Mouse (Mus musculus): ENCODE results near the gene Dnah10.

Gene Dnah10

DNA sequence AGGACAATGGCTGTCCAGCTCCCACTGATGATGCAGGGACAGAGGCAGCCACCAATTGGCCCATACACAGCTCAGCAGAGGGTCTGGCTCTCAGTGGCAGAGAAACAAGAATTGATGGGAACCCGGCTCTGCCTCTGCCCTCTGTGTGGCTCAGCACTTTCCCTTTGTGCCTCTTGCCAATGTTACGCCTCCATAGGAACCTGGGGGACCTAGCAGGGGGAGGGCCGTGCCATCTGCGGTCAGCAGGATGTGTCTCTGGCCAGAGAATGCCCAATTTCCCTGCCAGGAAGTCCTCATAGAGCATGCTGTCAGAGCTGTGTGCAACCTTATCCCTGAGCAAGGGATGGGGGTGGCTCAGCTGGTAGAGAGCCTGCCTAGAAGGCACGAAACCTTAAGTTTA is 89.9 kb downstream of the Dnah10 start:
- DNase-seq: no peak

DNA sequence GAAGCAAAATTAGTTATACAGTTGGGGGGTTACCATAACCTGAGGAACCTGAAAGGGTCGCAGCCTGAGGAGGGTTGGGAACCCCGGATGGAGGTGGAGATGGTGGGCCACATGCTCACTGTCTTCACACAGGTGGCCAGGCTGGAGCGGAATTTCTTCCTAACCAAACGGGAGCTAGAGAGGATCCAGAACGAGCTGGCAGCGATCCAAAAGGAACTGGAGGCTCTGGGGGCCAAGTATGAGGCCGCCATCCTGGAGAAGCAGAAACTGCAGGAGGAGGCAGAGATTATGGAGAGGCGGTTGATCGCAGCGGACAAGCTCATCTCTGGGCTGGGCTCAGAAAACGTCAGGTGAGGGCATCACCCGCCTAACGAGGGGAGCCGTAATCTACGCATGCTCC is 92.2 kb downstream of the Dnah10 start:
- DNase-seq: no peak

DNA sequence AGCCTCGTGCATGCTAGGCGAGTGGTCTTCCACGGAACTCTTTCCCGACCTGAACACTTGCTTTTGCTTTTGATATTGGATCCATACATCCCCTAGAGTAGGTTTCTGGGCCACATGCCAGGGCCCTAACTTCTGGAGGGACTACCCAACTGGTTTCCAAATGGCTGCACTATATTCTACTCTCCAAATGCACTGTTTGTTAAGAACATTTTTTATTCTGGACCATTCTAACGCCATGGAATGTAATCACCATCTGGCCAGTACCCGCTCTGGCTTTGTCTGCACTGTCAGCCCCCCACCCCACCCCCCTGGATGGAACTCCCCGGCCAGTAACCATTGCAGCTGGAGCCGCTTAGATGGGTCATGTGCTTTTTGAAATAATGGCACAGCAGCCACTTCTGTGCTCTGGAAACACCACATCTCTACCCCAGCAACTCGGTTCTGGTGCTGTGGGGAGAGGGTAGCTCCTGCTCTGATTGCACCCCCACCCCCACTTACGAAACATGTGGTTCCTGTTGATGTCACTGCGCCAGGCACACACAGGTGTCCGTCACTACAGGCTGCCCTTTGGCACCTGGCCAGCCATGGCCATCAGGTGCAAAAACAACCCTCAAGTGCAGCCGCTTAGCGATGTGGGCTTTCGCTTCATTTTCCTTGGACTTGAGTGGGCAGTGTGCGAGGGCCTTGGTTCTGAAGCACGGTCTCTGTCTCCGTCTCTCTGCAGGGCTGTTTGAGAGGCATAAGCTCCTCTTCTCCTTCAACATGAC is 97.4 kb downstream of the Dnah10 start:
- no peak for DNase-seq

DNA sequence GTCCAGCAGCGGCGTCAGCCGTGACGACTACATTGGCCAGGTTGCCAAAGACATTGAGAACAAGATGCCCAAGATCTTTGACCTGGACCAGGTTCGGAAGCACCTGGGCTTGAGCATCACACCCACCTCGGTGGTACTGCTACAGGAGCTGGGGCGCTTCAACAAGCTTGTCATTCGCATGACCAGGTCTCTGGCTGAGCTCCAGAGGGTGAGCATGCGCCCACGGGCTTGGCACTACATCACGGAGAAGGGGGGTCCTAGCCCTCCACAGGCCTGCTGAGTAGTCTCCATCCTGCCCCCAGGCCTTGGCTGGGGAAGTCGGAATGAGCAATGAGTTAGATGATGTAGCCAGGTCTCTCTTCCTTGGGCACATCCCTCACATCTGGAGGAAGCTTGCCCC is 105.4 kb downstream of the Dnah10 start:
- DNase-seq: no peak

DNA sequence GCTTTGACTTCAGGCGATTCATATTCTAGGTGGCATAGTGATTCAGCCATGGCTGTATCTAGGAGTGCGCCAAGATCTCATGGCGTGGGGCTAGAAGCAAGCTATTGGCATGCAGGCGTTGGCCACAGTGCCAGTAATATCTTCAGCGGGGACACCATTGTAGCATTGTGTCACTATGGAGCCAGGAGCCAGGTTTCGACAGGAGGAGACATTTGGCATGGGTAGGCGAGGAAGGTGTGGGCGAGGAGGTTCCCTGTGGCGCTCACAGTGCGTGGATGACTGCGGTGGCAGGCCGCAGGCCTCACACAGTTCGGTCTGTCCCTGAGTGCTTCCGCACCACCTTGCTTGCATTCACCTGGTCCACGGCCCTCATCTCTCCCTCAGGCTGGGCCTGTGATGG is 110.3 kb downstream of the Dnah10 start:
- no peak for DNase-seq

DNA sequence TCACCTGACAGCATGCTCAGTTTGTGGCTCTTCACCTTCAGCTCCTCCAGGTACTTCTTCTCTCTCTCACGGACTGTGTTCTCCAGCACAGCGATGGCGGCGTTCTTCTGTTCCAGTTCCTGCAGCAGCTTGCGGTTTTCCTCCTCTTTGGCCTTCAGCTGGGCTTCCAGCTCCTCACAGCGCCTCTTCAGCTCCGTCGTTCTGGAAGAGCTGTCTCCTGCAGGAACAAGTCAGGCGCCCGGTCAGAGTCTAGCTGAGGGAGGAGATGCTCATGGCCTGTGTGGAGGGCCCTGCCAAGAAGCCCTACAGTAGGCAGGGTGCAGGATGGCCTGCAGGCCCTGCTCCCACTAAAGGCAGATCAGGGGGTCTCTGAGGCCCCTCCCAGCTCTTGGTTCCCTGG is 111.2 kb downstream of the Dnah10 start:
- DNase-seq: no peak

GRCm38 (mm10) chr5:124836621-124837020 is 111.7 kb downstream of the Dnah10 start:
- no peak for DNase-seq

GRCm38 (mm10) chr5:124840202-124840601 is 115.3 kb downstream of the Dnah10 start:
- no peak for DNase-seq

DNA sequence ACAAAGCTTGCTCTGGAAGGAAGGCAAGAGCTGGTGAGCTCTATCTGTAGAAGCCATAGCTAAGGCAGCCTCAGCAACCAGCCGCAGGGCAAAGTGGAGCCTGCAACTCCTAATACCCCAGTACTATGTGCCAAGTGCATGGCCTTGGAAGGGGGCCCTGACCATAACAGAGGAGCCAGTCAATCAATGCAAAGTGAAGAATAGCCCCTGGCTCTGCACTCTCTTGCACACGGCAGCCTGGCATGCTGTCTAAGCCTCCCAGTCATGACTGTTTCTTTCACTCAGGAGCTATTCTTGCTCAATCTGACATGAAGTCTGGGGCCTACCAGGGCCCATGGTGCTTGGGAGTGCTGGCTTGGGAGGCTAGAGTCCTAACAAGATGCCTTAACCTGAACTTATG is 115.8 kb downstream of the Dnah10 start:
- DNase-seq: no peak

DNA sequence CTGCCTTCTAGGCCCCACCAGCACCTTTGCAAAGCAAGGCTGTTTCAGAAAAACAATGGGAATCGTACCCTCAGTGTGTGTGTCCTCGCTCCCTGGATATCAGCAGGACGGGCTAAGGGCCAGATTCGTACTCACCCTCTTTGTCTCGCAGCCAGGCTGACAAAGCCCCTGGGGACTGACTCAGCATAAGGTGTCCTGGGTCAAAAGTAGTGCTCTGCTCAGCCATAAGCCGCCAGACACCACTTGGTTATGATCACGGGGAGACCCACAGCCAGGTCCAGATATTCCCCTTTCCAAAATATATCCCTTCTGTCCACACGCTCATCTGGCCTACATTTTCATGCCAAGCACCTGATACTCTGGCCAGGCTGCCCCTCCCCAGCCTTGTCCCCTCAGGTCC is 118.5 kb downstream of the Dnah10 start:
- DNase-seq: no peak

DNA sequence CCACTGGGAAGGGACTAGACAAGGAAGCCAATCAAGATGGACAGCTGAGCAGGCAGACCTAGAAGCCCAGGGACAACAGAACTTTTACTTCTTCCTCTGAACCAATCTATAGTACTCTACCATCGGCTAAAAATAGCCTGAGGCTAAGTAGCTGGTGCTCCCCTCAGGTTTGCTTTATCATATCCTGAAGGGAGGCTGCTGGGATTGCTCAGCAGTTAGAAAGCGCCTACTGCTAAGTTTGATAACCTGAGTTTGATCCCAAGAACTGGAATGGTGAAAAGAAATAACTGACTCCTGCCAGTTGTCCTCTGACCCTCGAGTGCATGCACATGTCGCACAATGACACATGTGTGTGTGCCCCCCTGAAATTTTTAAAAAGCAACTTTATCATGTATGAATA is 120.0 kb downstream of the Dnah10 start:
- DNase-seq: no peak

DNA sequence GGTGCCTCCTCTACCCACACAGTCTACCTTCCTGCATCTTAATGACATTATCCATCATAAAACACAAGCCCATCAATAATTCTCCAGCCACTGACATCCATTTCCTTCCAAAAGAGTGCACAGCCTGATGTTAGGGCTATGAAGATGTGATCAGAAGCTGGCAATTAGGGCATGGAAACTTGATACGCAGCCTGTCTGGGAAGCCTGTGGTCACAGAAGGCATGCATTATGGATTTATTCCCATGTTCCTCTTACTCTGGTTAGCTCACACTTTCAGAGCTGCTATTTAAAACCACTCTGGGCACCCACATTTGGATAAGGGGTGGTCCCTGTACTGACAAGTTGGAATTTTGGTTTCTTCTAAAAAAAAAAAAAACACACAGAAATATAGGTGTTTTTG is 122.1 kb downstream of the Dnah10 start:
- no peak for DNase-seq

- DNase-seq: no peak
Observed at GRCm38 (mm10) chr5:124848994-124849393, 124.1 kb downstream of the Dnah10 start.

GRCm38 (mm10) chr5:124851572-124851971 is 126.7 kb downstream of the Dnah10 start:
- DNase-seq: no peak

DNA sequence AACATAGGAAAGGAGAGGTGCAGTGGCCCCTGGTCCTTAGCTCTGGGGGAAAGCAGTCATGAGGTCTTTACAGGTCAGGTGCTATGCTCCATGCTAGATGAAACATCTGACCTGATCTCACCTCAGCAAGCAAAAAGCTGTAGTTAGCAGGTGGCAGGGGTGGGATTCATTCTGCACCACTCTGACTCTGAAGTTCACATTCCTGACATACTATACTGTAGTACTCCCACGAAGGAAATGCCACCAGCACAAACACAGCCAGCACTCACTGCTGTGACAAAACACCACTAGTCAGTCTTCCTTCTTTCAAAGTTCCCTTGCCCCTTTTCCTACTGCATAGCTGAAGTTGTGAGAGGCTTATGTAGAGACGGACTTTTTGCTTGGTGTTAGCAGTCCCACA is 127.4 kb downstream of the Dnah10 start:
- no peak for DNase-seq

DNA sequence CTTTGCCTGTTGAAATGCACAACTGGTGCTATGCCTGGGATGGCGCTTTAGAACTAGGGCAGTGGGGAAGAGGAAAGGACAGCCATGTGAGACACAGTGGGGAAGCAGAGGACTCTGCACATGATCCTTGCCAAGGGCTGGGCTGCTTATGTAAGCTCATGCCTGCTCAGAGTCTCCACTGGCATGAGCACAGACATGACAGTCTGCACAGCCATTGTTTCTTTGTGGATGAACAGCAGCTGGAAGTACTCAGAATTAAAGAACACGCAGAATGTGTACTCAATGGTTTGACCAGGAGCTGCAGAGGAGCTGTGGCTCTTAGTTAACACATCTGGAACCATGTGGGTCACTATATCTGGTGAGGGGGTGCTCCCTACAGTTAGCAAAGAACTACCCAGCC is 128.2 kb downstream of the Dnah10 start:
- DNase-seq: peak in 1 of 2 experiments; percentile 12

DNA sequence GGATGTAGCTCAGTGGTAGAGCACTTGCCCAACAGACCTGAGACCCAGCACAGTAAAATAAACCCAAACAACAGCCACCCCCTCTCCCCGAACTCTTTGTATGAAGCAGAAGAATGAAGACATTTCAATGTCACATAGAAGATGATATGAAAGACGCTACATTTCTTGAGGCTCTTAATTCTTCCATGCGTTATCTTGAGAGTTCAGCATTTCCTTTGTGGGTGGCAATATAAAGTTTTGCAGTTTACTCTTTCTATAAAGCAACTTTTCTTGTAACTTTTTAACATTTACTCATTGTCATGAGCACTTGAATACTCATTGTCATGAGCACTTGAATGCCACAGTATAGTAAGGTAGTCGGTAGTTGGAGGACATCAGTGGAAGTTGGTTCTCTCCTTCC is 129.3 kb downstream of the Dnah10 start:
- DNase-seq: no peak

- DNase-seq: peak in 1 of 2 experiments; percentile 23
Observed at GRCm38 (mm10) chr5:124860013-124860412, 135.1 kb downstream of the Dnah10 start.

- DNase-seq: peak in 1 of 2 experiments; percentile 40
Observed at GRCm38 (mm10) chr5:124861463-124861862, 136.6 kb downstream of the Dnah10 start.

DNA sequence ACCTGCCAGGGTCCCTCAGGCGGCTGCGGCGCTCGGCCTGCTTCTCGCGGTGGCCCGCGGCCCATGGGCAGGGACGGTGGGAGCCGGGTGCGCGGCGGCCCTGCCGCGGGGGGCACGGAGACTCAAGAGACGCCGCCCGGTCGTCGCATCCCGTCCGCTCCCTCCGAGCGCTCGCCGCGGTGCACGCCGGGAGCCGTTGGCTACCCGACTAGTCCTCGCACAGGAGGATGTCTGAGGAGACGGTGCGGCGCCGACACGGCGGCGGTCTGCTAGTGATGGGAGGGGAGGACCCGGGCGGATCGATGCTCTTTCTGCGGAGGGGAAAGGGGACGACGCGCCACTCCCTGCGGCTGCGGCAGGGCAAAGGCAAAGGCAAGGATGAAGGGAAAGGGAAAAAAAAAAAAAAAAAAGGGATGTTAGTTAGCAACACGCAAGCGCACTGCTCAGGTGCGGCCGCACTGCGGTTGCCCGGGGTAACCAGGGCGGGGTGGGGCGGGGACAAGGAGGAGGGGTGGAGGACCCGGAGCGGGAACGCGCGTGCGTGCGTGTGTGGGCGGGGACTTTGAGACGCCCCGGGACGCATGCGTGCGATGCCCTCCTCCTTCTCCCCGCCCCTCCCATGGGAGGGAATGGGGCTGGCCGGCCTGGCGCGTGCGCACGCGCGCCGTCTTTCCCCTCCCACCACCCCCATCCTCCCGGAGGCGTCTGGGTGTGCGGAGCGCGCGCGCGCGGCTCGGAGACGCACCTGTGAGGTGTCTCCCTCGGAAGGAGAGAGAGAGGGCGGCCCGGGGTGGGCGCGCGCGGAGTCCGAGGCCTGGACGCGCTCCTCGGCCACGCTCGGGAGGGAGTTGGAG is 137.4 kb downstream of the Dnah10 start, which contains the start of the genes Ccdc92 and Zfp664:
Ccdc92 (minus strand) TSS at position 412 of the 854 bp plus-strand sequence.
Zfp664 (plus strand) TSS at position 679 of the 854 bp plus-strand sequence.
- DNase-seq: peak; percentile 98 to 99

DNA sequence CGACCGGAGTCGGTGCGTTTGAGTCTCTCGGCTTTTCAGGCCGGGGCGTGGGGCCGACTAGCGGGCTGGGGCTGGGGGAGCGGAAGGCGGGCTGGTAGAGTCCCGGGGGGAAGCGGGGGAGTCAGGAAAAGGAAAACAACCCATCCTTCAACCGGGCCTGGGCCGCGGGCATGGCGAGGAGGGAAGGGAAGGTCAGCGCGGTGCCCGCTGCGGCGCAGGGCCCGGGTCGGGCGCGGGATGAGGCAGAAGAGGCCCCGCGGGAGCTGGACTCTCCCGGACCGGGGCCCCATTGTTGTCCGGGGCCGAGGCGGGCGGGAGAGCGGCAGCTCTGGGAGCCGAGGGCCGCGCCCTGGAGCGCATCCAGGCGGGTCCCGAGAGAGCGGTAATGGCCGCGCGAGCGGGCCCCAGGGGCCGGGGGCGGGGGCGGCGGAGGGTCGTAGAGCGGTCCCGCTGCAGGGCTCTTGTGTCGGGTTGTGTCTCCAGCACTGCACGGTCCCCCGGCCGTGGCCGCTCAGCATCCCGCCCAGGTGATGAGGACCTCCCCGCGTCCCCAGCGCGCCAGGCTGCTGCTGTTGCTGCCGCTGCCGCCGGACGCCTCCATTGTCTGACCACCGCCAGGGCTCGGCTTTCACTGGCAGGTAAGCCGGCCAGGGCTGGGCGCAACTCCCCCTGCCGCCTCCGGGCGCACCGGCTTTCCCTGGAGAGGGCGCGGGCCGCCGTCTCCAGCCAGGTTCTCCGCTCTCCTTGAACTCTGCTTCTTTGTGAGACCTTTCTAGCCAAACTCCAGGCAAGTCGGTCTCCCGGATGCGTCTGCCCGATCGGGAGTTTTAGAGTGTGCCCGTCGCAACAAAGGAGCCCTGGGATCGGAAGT is 138.2 kb downstream of the Dnah10 start:
- DNase-seq: peak; percentile 30 to 69

DNA sequence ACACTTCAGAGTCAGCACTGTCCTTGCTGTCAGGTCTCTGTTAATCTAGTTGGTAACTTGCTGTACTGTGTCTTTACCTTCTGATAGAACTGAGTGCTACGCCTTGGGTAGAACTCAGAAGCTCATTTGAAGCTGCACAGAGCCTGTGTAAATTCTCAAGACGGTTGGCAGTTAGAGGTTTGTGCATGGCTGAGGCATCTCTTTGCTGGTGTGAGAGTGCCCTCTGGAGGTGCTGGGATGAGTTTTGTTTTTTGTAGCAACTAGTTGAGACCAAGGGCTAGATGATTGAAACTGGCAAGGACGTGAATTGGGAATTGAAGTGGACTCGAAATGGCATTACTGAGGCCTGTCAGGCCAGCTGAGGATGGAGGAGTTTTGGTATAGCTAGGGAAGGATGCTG is 144.1 kb downstream of the Dnah10 start:
- peak; percentile 61 to 84 for DNase-seq

DNA sequence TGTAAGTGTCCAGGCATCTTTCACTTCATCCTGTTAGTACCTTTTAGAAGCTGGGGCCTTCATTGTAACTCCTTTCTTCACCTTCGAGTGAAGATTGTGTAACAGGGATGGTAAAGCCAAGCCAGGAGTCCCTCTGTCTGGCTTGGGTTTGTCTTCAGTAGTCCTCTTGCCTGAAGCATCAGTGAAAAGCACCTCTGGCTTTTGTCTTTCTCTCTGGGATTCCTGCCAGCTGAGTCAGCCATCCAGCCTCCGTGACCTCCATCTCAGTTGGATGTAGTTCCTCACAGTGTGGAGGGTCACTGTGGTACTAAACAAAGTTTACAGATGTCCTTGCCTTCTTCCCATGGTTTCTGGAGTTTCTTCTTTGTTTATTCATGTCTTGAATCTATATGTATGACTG is 147.1 kb downstream of the Dnah10 start:
- peak; percentile 40 to 57 for DNase-seq

Measured in kidney, postnatal 36 days (tissue).